Mouse (Mus musculus): ENCODE data around the gene Ap1m2. TPM values are rescaled to one million over a fixed set of nuclear protein-coding genes. Genes with fewer than 3 reads are reported as not detected.
A peak's percentile ranks its signal among the peaks of the same experiment; 100 is the strongest.
"Not testable (repeated sequence)": the region's sequence is repeated elsewhere in the genome, so short reads cannot be mapped to it uniquely, and the experiment has no call there.

The Ap1m2 gene
- total RNA-seq, 2 experiments from 2014 or later, result 1.6 TPM

GRCm38 (mm10) chr9:21264272-21264999, 47.7 kb downstream of the Ap1m2 start:
- DNase-seq (ENCODE audit: low spot score in 2 of 2), result no peak

GRCm38 (mm10) chr9:21261831-21262230, 50.3 kb downstream of the Ap1m2 start:
- DNase-seq (ENCODE audit: low spot score in 2 of 2), result no peak

- DNase-seq (ENCODE audit: low spot score in 2 of 2), result no peak
These were observed 51.6 kb downstream of the Ap1m2 start for GRCm38 (mm10) chr9:21260491-21261040.

GRCm38 (mm10) chr9:21256349-21256748, 55.8 kb downstream of the Ap1m2 start:
- not testable (repeated sequence) for DNase-seq (ENCODE audit: low spot score in 2 of 2)

- no peak for DNase-seq (ENCODE audit: low spot score in 2 of 2)
These were observed 57.4 kb downstream of the Ap1m2 start for GRCm38 (mm10) chr9:21254690-21255089.

- no peak for DNase-seq (ENCODE audit: low spot score in 2 of 2)
These were observed 60.9 kb downstream of the Ap1m2 start for GRCm38 (mm10) chr9:21251116-21251735.

- no peak for DNase-seq (ENCODE audit: low spot score in 2 of 2)
These were observed 61.6 kb downstream of the Ap1m2 start for GRCm38 (mm10) chr9:21250509-21250908.

- no peak for DNase-seq (ENCODE audit: low spot score in 2 of 2)
These were observed 62.3 kb downstream of the Ap1m2 start for GRCm38 (mm10) chr9:21249629-21250508.

GRCm38 (mm10) chr9:21248326-21248725, 63.8 kb downstream of the Ap1m2 start, which contains the start of gene S1pr5:
Gene S1pr5 (minus strand): TSS chr9:21248443.
- DNase-seq (ENCODE audit: low spot score in 2 of 2), result peak; percentile 33 to 49

GRCm38 (mm10) chr9:21246342-21246741, 65.8 kb downstream of the Ap1m2 start:
- no peak for DNase-seq (ENCODE audit: low spot score in 2 of 2)

GRCm38 (mm10) chr9:21245113-21245487, 67.0 kb downstream of the Ap1m2 start:
- no peak for DNase-seq (ENCODE audit: low spot score in 2 of 2)

- peak; percentile 53 to 67 for DNase-seq (ENCODE audit: low spot score in 2 of 2)
These were observed 67.6 kb downstream of the Ap1m2 start for GRCm38 (mm10) chr9:21244428-21245112.

Other genes with a start within 250 kb of the Ap1m2 start
- not detected for gene Zglp1, start 245.2 kb downstream of the Ap1m2 start, total RNA-seq (2021)
- 1 to 10 TPM; 2.2 to 2.9 TPM for gene Gm49373, start 239.2 kb downstream of the Ap1m2 start, total RNA-seq (2021)
- 10 to 100 TPM; 61.3 to 65.4 TPM for gene Fdx1l, start 238.7 kb downstream of the Ap1m2 start, total RNA-seq (2021)
- gene Gm38431, start 220.3 kb downstream of the Ap1m2 start, total RNA-seq (2021), result 1 to 10 TPM; 1.6 to 1.8 TPM
- 10 to 100 TPM; 25.3 to 28.0 TPM for gene Raver1, start 220.3 kb downstream of the Ap1m2 start, total RNA-seq (2021)
- gene Tyk2, start 181.1 kb downstream of the Ap1m2 start, total RNA-seq (2021), result 10 to 100 TPM; 12.6 to 12.7 TPM
- 100 to 1,000 TPM; 153 to 154 TPM for gene Cdc37, start 162.4 kb downstream of the Ap1m2 start, total RNA-seq (2021)
- 10 to 100 TPM; 84.8 to 98.3 TPM for gene Pde4a, start 146.6 kb downstream of the Ap1m2 start, total RNA-seq (2021)
- 10 to 100 TPM; 53.4 to 58.0 TPM for gene Keap1, start 73.0 kb downstream of the Ap1m2 start, total RNA-seq (2021)
- gene S1pr5, start 63.9 kb downstream of the Ap1m2 start, total RNA-seq (2021), result 10 to 100 TPM in 1 of 2 experiments, 1 to 10 TPM in 1; 9.7 to 10.7 TPM
- gene Atg4d, start 47.0 kb downstream of the Ap1m2 start, total RNA-seq (2021), result 10 to 100 TPM; 46.4 to 49.9 TPM
- 10 to 100 TPM; 36.8 to 38.5 TPM for gene Kri1, start 24.4 kb downstream of the Ap1m2 start, total RNA-seq (2021)
- 10 to 100 TPM; 52.9 to 61.6 TPM for gene Cdkn2d, start 20.9 kb downstream of the Ap1m2 start, total RNA-seq (2021)
- 10 to 100 TPM; 40.3 to 50.5 TPM for gene Slc44a2, start 8.4 kb upstream of the Ap1m2 start, total RNA-seq (2021)
- 10 to 100 TPM; 79.2 to 81.4 TPM for gene Ilf3, start 55.5 kb upstream of the Ap1m2 start, total RNA-seq (2021)
- gene Qtrt1, start 99.5 kb upstream of the Ap1m2 start, total RNA-seq (2021), result 10 to 100 TPM; 21.1 to 25.8 TPM
- 10 to 100 TPM; 50.5 to 53.1 TPM for gene Dnm2, start 112.6 kb upstream of the Ap1m2 start, total RNA-seq (2021)
- 10 to 100 TPM; 12.9 to 13.7 TPM for gene Tmed1, start 197.9 kb upstream of the Ap1m2 start, total RNA-seq (2021)
- gene AB124611, start 213.8 kb upstream of the Ap1m2 start, total RNA-seq (2021), result under 1 TPM; 0.28 to 0.37 TPM
- 10 to 100 TPM; 73.8 to 74.8 TPM for gene Carm1, start 234.6 kb upstream of the Ap1m2 start, total RNA-seq (2021)

Measured in left cerebral cortex, adult 18-20 months (tissue).